Mouse (Mus musculus): ENCODE measurements around the gene Gm10644. TPM values are rescaled to one million over a fixed set of nuclear protein-coding genes. Genes with fewer than 3 reads are reported as not detected.

The Gm10644 gene
- polyA plus RNA-seq, 1 experiment from 2014 or later = 0.35 TPM

- Histone ChIP-seq H3K27me3 (no peaks in the 10 kb centered on the region), H3K4me2 (0 out of 2 replicates have a peak overlapping the region, but pooled peaks have one; percentile 0), H3K27ac (no peak overlapping the region; the same call in 1 of the 2 replicates), H3K9me3 (no peaks in the 10 kb centered on the region), H3K36me3 (peaks cover 25% of the 10 kb centered on the region), H3K4me1 (peaks cover 35% of the 10 kb centered on the region), H3K4me3 (no peak overlapping the region), H3K9ac (no peak overlapping the region)
- ATAC-seq (ENCODE audit: insufficient number of reproducible peaks, low FRiP score, low TSS enrichment, low read depth) = no peak
- 42% methylated on average over 6 of the region's 6 CpGs for WGBS
These were observed 22.6 kb upstream of the Gm10644 start for GRCm38 (mm10) chr8:83977646-83978045.

GRCm38 (mm10) chr8:83976779-83977350 lies 21.9 kb upstream of the Gm10644 start:
- Histone ChIP-seq H3K4me3 (no peak overlapping the region), H3K27me3 (no peaks in the 10 kb centered on the region), H3K9ac (no peak overlapping the region), H3K36me3 (peaks cover 19% of the 10 kb centered on the region), H3K4me1 (peaks cover 38% of the 10 kb centered on the region), H3K27ac (no peak overlapping the region), H3K4me2 (no peak overlapping the region), H3K9me3 (no peaks in the 10 kb centered on the region)
- 83% methylated on average over 5 of the region's 5 CpGs for WGBS
- ATAC-seq (ENCODE audit: insufficient number of reproducible peaks, low FRiP score, low TSS enrichment, low read depth) = no peak

GRCm38 (mm10) chr8:83976101-83976630 lies 21.2 kb upstream of the Gm10644 start:
- peaks cover 39% of the 10 kb centered on the region for H3K4me1 ChIP-seq
- no peak overlapping the region for H3K4me2 ChIP-seq
- peaks cover 12% of the 10 kb centered on the region for H3K36me3 ChIP-seq
- no peaks in the 10 kb centered on the region for H3K9me3 ChIP-seq
- H3K27me3 ChIP-seq = no peaks in the 10 kb centered on the region
- no peak for ATAC-seq (ENCODE audit: insufficient number of reproducible peaks, low FRiP score, low TSS enrichment, low read depth)
- no peak overlapping the region for H3K9ac ChIP-seq
- 88% methylated on average over 4 of the region's 4 CpGs for WGBS
- no peak overlapping the region for H3K4me3 ChIP-seq
- H3K27ac ChIP-seq = no peak overlapping the region

GRCm38 (mm10) chr8:83974521-83974920 lies 19.5 kb upstream of the Gm10644 start:
- no peaks in the 10 kb centered on the region for H3K27me3 ChIP-seq
- peaks cover 3% of the 10 kb centered on the region; the same call in 1 of the 2 replicates for H3K36me3 ChIP-seq
- no peak for ATAC-seq (ENCODE audit: insufficient number of reproducible peaks, low FRiP score, low TSS enrichment, low read depth)
- WGBS = 82% methylated on average over 4 of the region's 4 CpGs
- H3K9ac ChIP-seq = no peak overlapping the region
- peak overlapping the region; percentile 87; the same call in 1 of the 2 replicates for H3K4me2 ChIP-seq
- peak overlapping the region; percentile 100; the same call in 1 of the 2 replicates for H3K4me3 ChIP-seq
- H3K27ac ChIP-seq = no peak overlapping the region
- H3K9me3 ChIP-seq = no peaks in the 10 kb centered on the region
- peaks cover 39% of the 10 kb centered on the region for H3K4me1 ChIP-seq

- no peaks in the 10 kb centered on the region for H3K9me3 ChIP-seq
- peaks cover 12% of the 10 kb centered on the region; the same call in 1 of the 2 replicates for H3K36me3 ChIP-seq
- ATAC-seq (ENCODE audit: insufficient number of reproducible peaks, low FRiP score, low TSS enrichment, low read depth) = peak; percentile 9; the same call in 1 of the 2 replicates
- 2% methylated on average over 37 of the region's 37 CpGs for WGBS
- H3K27ac ChIP-seq = peak overlapping the region; percentile 75
- H3K9ac ChIP-seq = peak overlapping the region; percentile 96
- H3K4me1 ChIP-seq = peaks cover 38% of the 10 kb centered on the region
- H3K4me3 ChIP-seq = peak overlapping the region; percentile 100
- peak overlapping the region; percentile 87 for H3K4me2 ChIP-seq
- no peaks in the 10 kb centered on the region for H3K27me3 ChIP-seq
These were observed 18.4 kb upstream of the Gm10644 start for GRCm38 (mm10) chr8:83973161-83974031.

- peak within 1 kb of the TSS; percentile 96 for H3K9ac ChIP-seq
- H3K4me3 ChIP-seq = peak within 1 kb of the TSS; percentile 100
- WGBS = under 1% methylated on average over 79 of the region's 94 CpGs
- peaks cover 28% of the 10 kb centered on the region for H3K4me1 ChIP-seq
- peak; percentile 99 for ATAC-seq (ENCODE audit: insufficient number of reproducible peaks, low FRiP score, low TSS enrichment, low read depth)
- H3K9me3 ChIP-seq = no peaks in the 10 kb centered on the region
- peaks cover 12% of the 10 kb centered on the region; the same call in 1 of the 2 replicates for H3K36me3 ChIP-seq
- H3K27me3 ChIP-seq = no peaks in the 10 kb centered on the region
- H3K4me2 ChIP-seq = peak within 1 kb of the TSS; percentile 87
- H3K27ac ChIP-seq = peak within 1 kb of the TSS; percentile 75
These were observed 17.4 kb upstream of the Gm10644 start, which contains the start of gene Prkaca for GRCm38 (mm10) chr8:83972150-83973120. Gene Prkaca (plus strand): TSS chr8:83972993.

GRCm38 (mm10) chr8:83971661-83972060 lies 16.7 kb upstream of the Gm10644 start:
- Histone ChIP-seq H3K4me3 (peak overlapping the region; percentile 100), H3K36me3 (peaks cover 14% of the 10 kb centered on the region; the same call in 1 of the 2 replicates), H3K4me2 (peak overlapping the region; percentile 87), H3K27ac (peak overlapping the region; percentile 23; the same call in 1 of the 2 replicates), H3K9ac (peak overlapping the region; percentile 51; the same call in 1 of the 2 replicates), H3K9me3 (no peaks in the 10 kb centered on the region), H3K4me1 (peaks cover 21% of the 10 kb centered on the region), H3K27me3 (no peaks in the 10 kb centered on the region)
- no peak for ATAC-seq (ENCODE audit: insufficient number of reproducible peaks, low FRiP score, low TSS enrichment, low read depth)
- 75% methylated on average over 6 of the region's 6 CpGs for WGBS

GRCm38 (mm10) chr8:83971121-83971520 lies 16.1 kb upstream of the Gm10644 start:
- WGBS = 80% methylated on average over 4 of the region's 4 CpGs
- no peak for ATAC-seq (ENCODE audit: insufficient number of reproducible peaks, low FRiP score, low TSS enrichment, low read depth)

GRCm38 (mm10) chr8:83967701-83968100 lies 12.7 kb upstream of the Gm10644 start:
- 91% methylated on average over 7 of the region's 7 CpGs for WGBS
- Histone ChIP-seq H3K4me3 (no peak overlapping the region), H3K4me2 (no peak overlapping the region), H3K27me3 (no peaks in the 10 kb centered on the region), H3K9me3 (no peaks in the 10 kb centered on the region), H3K9ac (no peak overlapping the region), H3K36me3 (peaks cover 21% of the 10 kb centered on the region), H3K4me1 (peaks cover 4% of the 10 kb centered on the region; the same call in 1 of the 2 replicates), H3K27ac (no peak overlapping the region)
- ATAC-seq (ENCODE audit: insufficient number of reproducible peaks, low FRiP score, low TSS enrichment, low read depth) = no peak

More at GRCm38 (mm10) chr8:83971121-83971520, 16.1 kb upstream of the Gm10644 start:
- Histone ChIP-seq H3K9ac (no peak overlapping the region), H3K4me2 (no peak overlapping the region), H3K27me3 (no peaks in the 10 kb centered on the region), H3K9me3 (no peaks in the 10 kb centered on the region), H3K27ac (no peak overlapping the region), H3K4me1 (peaks cover 21% of the 10 kb centered on the region), H3K4me3 (no peak overlapping the region), H3K36me3 (peaks cover 14% of the 10 kb centered on the region; the same call in 1 of the 2 replicates)

GRCm38 (mm10) chr8:83964015-83964765 lies 9.2 kb upstream of the Gm10644 start:
- no peak overlapping the region for H3K4me2 ChIP-seq
- H3K9me3 ChIP-seq = no peaks in the 10 kb centered on the region
- 89% methylated on average over 5 of the region's 5 CpGs for WGBS
- H3K4me1 ChIP-seq = no peaks in the 10 kb centered on the region
- H3K27me3 ChIP-seq = no peaks in the 10 kb centered on the region
- no peak overlapping the region for H3K4me3 ChIP-seq
- no peak overlapping the region for H3K27ac ChIP-seq
- peaks cover 15% of the 10 kb centered on the region; the same call in 1 of the 2 replicates for H3K36me3 ChIP-seq
- H3K9ac ChIP-seq = no peak overlapping the region
- no peak for ATAC-seq (ENCODE audit: insufficient number of reproducible peaks, low FRiP score, low TSS enrichment, low read depth)
